Mouse (Mus musculus): ENCODE data around the gene 1700001C02Rik. TPM values are rescaled to one million over a fixed set of nuclear protein-coding genes. Genes with fewer than 3 reads are reported as not detected.
A peak's percentile ranks its signal among the peaks of the same experiment; 100 is the strongest.

1700001C02Rik gene
- not detected in 2 replicates for polyA plus RNA-seq (2014; fragmentation: Nextera tagmentation; extraction: Ambion mirVana)

GRCm38 (mm10) chr5:30465861-30466260 is at the start of gene 1700001C02Rik:
1700001C02Rik (plus strand) TSS chr5:30466047.
- Histone ChIP-seq H3K9ac (replicated peaks; ENCODE audit: low read length) (no peak within 1 kb of the TSS), H3K4me2 (ENCODE audit: low read depth, low read length) (peak within 1 kb of the TSS; percentile 44), H3K36me3 (replicated peaks; ENCODE audit: control insufficient read depth, insufficient read depth, low read depth, low read length) (no peaks in the 10 kb centered on the region), H3K27ac (replicated peaks; ENCODE audit: low read depth, low read length) (no peak within 1 kb of the TSS), H3K4me3 (ENCODE audit: low read depth, low read length) (no peak within 1 kb of the TSS), H3K4me1 (ENCODE audit: control insufficient read depth, insufficient read depth, low read length) (peaks cover 3% of the 10 kb centered on the region; the same call in 1 of the 2 replicates), H3K9me3 (replicated peaks; ENCODE audit: control insufficient read depth, low read length) (no peaks in the 10 kb centered on the region), H3K27me3 (ENCODE audit: control insufficient read depth, insufficient read depth, low read length) (peaks cover 8% of the 10 kb centered on the region)
- WGBS = 21% methylated on average over 21 of the region's 21 CpGs
- DNase-seq (ENCODE audit: low spot score) (no peak), ATAC-seq (replicated peaks; ENCODE audit: insufficient number of reproducible peaks, low FRiP score, low TSS enrichment, low read depth) (no peak)

GRCm38 (mm10) chr5:30416665-30417064 is 49.2 kb upstream of the 1700001C02Rik start:
- Histone ChIP-seq H3K27ac (replicated peaks; ENCODE audit: low read depth, low read length) (no peak overlapping the region), H3K9me3 (replicated peaks; ENCODE audit: control insufficient read depth, low read length) (no peaks in the 10 kb centered on the region), H3K4me3 (ENCODE audit: low read depth, low read length) (no peak overlapping the region), H3K9ac (replicated peaks; ENCODE audit: low read length) (no peak overlapping the region), H3K4me1 (ENCODE audit: control insufficient read depth, insufficient read depth, low read length) (no peaks in the 10 kb centered on the region), H3K4me2 (ENCODE audit: low read depth, low read length) (no peak overlapping the region), H3K36me3 (replicated peaks; ENCODE audit: control insufficient read depth, insufficient read depth, low read depth, low read length) (no peaks in the 10 kb centered on the region), H3K27me3 (ENCODE audit: control insufficient read depth, insufficient read depth, low read length) (no peaks in the 10 kb centered on the region)
- 45% methylated on average over 5 of the region's 5 CpGs for WGBS
- no peak for ATAC-seq (replicated peaks; ENCODE audit: insufficient number of reproducible peaks, low FRiP score, low TSS enrichment, low read depth)
- no peak for DNase-seq (ENCODE audit: low spot score)

- WGBS = 87% methylated on average over 4 of the region's 4 CpGs
- DNase-seq (ENCODE audit: low spot score) (no peak), ATAC-seq (replicated peaks; ENCODE audit: insufficient number of reproducible peaks, low FRiP score, low TSS enrichment, low read depth) (no peak)
- Histone ChIP-seq H3K27ac (replicated peaks; ENCODE audit: low read depth, low read length) (no peak overlapping the region), H3K9ac (replicated peaks; ENCODE audit: low read length) (no peak overlapping the region), H3K27me3 (ENCODE audit: control insufficient read depth, insufficient read depth, low read length) (no peaks in the 10 kb centered on the region), H3K4me2 (ENCODE audit: low read depth, low read length) (no peak overlapping the region), H3K9me3 (replicated peaks; ENCODE audit: control insufficient read depth, low read length) (no peaks in the 10 kb centered on the region), H3K4me1 (ENCODE audit: control insufficient read depth, insufficient read depth, low read length) (no peaks in the 10 kb centered on the region), H3K36me3 (replicated peaks; ENCODE audit: control insufficient read depth, insufficient read depth, low read depth, low read length) (no peaks in the 10 kb centered on the region), H3K4me3 (ENCODE audit: low read depth, low read length) (no peak overlapping the region)
Observed at GRCm38 (mm10) chr5:30423121-30423520, 42.7 kb upstream of the 1700001C02Rik start.

GRCm38 (mm10) chr5:30423572-30424244 is 42.1 kb upstream of the 1700001C02Rik start:
- Histone ChIP-seq H3K27ac (replicated peaks; ENCODE audit: low read depth, low read length) (no peak overlapping the region), H3K4me3 (ENCODE audit: low read depth, low read length) (no peak overlapping the region), H3K9ac (replicated peaks; ENCODE audit: low read length) (no peak overlapping the region), H3K36me3 (replicated peaks; ENCODE audit: control insufficient read depth, insufficient read depth, low read depth, low read length) (no peaks in the 10 kb centered on the region), H3K4me1 (ENCODE audit: control insufficient read depth, insufficient read depth, low read length) (no peaks in the 10 kb centered on the region), H3K4me2 (ENCODE audit: low read depth, low read length) (no peak overlapping the region), H3K9me3 (replicated peaks; ENCODE audit: control insufficient read depth, low read length) (no peaks in the 10 kb centered on the region), H3K27me3 (ENCODE audit: control insufficient read depth, insufficient read depth, low read length) (no peaks in the 10 kb centered on the region)
- ATAC-seq (replicated peaks; ENCODE audit: insufficient number of reproducible peaks, low FRiP score, low TSS enrichment, low read depth) (no peak; the same call in 1 of the 2 replicates), DNase-seq (ENCODE audit: low spot score) (peak; percentile 77)
- 27% methylated on average over 8 of the region's 8 CpGs for WGBS

- Histone ChIP-seq H3K27ac (replicated peaks; ENCODE audit: low read depth, low read length) (no peak overlapping the region), H3K27me3 (ENCODE audit: control insufficient read depth, insufficient read depth, low read length) (no peaks in the 10 kb centered on the region), H3K4me1 (ENCODE audit: control insufficient read depth, insufficient read depth, low read length) (no peaks in the 10 kb centered on the region), H3K4me3 (ENCODE audit: low read depth, low read length) (no peak overlapping the region), H3K36me3 (replicated peaks; ENCODE audit: control insufficient read depth, insufficient read depth, low read depth, low read length) (no peaks in the 10 kb centered on the region), H3K4me2 (ENCODE audit: low read depth, low read length) (no peak overlapping the region), H3K9ac (replicated peaks; ENCODE audit: low read length) (no peak overlapping the region), H3K9me3 (replicated peaks; ENCODE audit: control insufficient read depth, low read length) (no peaks in the 10 kb centered on the region)
- 87% methylated on average over 6 of the region's 6 CpGs for WGBS
- ATAC-seq (replicated peaks; ENCODE audit: insufficient number of reproducible peaks, low FRiP score, low TSS enrichment, low read depth) (no peak), DNase-seq (ENCODE audit: low spot score) (no peak)
Observed at GRCm38 (mm10) chr5:30427406-30427805, 38.4 kb upstream of the 1700001C02Rik start.

GRCm38 (mm10) chr5:30438931-30439330 is 26.9 kb upstream of the 1700001C02Rik start:
- no peaks in the 10 kb centered on the region for H3K9me3 ChIP-seq (replicated peaks; ENCODE audit: control insufficient read depth, low read length)
- no peak overlapping the region for H3K9ac ChIP-seq (replicated peaks; ENCODE audit: low read length)
- H3K27me3 ChIP-seq (ENCODE audit: control insufficient read depth, insufficient read depth, low read length) = no peaks in the 10 kb centered on the region
- H3K4me2 ChIP-seq (ENCODE audit: low read depth, low read length) = no peak overlapping the region
- no peaks in the 10 kb centered on the region for H3K4me1 ChIP-seq (ENCODE audit: control insufficient read depth, insufficient read depth, low read length)
- H3K4me3 ChIP-seq (ENCODE audit: low read depth, low read length) = no peak overlapping the region
- ATAC-seq (replicated peaks; ENCODE audit: insufficient number of reproducible peaks, low FRiP score, low TSS enrichment, low read depth) (no peak), DNase-seq (ENCODE audit: low spot score) (no peak)
- H3K36me3 ChIP-seq (replicated peaks; ENCODE audit: control insufficient read depth, insufficient read depth, low read depth, low read length) = no peaks in the 10 kb centered on the region
- no peak overlapping the region for H3K27ac ChIP-seq (replicated peaks; ENCODE audit: low read depth, low read length)
- 53% methylated on average over 2 of the region's 2 CpGs for WGBS

- DNase-seq (ENCODE audit: low spot score) (no peak), ATAC-seq (replicated peaks; ENCODE audit: insufficient number of reproducible peaks, low FRiP score, low TSS enrichment, low read depth) (no peak)
- Histone ChIP-seq H3K36me3 (replicated peaks; ENCODE audit: control insufficient read depth, insufficient read depth, low read depth, low read length) (no peaks in the 10 kb centered on the region), H3K27ac (replicated peaks; ENCODE audit: low read depth, low read length) (no peak overlapping the region), H3K4me2 (ENCODE audit: low read depth, low read length) (no peak overlapping the region), H3K4me1 (ENCODE audit: control insufficient read depth, insufficient read depth, low read length) (no peaks in the 10 kb centered on the region), H3K9me3 (replicated peaks; ENCODE audit: control insufficient read depth, low read length) (no peaks in the 10 kb centered on the region), H3K9ac (replicated peaks; ENCODE audit: low read length) (no peak overlapping the region), H3K27me3 (ENCODE audit: control insufficient read depth, insufficient read depth, low read length) (no peaks in the 10 kb centered on the region), H3K4me3 (ENCODE audit: low read depth, low read length) (no peak overlapping the region)
- 89% methylated on average over 8 of the region's 8 CpGs for WGBS
Observed at GRCm38 (mm10) chr5:30440308-30440906, 25.4 kb upstream of the 1700001C02Rik start.

GRCm38 (mm10) chr5:30442196-30442595 is 23.7 kb upstream of the 1700001C02Rik start:
- Histone ChIP-seq H3K4me1 (ENCODE audit: control insufficient read depth, insufficient read depth, low read length) (no peaks in the 10 kb centered on the region), H3K9me3 (replicated peaks; ENCODE audit: control insufficient read depth, low read length) (no peaks in the 10 kb centered on the region), H3K27ac (replicated peaks; ENCODE audit: low read depth, low read length) (no peak overlapping the region), H3K4me2 (ENCODE audit: low read depth, low read length) (no peak overlapping the region), H3K4me3 (ENCODE audit: low read depth, low read length) (no peak overlapping the region), H3K36me3 (replicated peaks; ENCODE audit: control insufficient read depth, insufficient read depth, low read depth, low read length) (no peaks in the 10 kb centered on the region), H3K27me3 (ENCODE audit: control insufficient read depth, insufficient read depth, low read length) (no peaks in the 10 kb centered on the region), H3K9ac (replicated peaks; ENCODE audit: low read length) (no peak overlapping the region)
- ATAC-seq (replicated peaks; ENCODE audit: insufficient number of reproducible peaks, low FRiP score, low TSS enrichment, low read depth) (no peak), DNase-seq (ENCODE audit: low spot score) (no peak)
- WGBS = 58% methylated on average over 5 of the region's 5 CpGs
